Mouse (Mus musculus) layer of hippocampus, adult 9-10 months (tissue): ENCODE results near the gene Rnf220.

Experiments used
- DNase-seq: peaks from one replicate; pipeline ENCODE4 v3.0.0; 2022; ENCODE audit warnings: low spot score

Rnf220 gene

GRCm38 (mm10) chr4:117496482-117497165 is at the start of gene Rnf220:
TSS of gene Rnf220 (minus strand) at chr4:117497052.
- DNase-seq, result peak; percentile 35

GRCm38 (mm10) chr4:117546616-117547015 is 49.8 kb upstream of the Rnf220 start:
- DNase-seq, result no peak

GRCm38 (mm10) chr4:117545448-117545847 is 48.6 kb upstream of the Rnf220 start:
- no peak for DNase-seq

- DNase-seq, result no peak
Observed at GRCm38 (mm10) chr4:117540571-117540970, 43.7 kb upstream of the Rnf220 start.

- no peak for DNase-seq
Observed at GRCm38 (mm10) chr4:117539329-117539980, 42.6 kb upstream of the Rnf220 start.

- no peak for DNase-seq
Observed at GRCm38 (mm10) chr4:117537002-117537401, 40.1 kb upstream of the Rnf220 start.

- no peak for DNase-seq
Observed at GRCm38 (mm10) chr4:117535496-117536200, 38.8 kb upstream of the Rnf220 start.

GRCm38 (mm10) chr4:117529843-117530242 is 33.0 kb upstream of the Rnf220 start:
- no peak for DNase-seq

- DNase-seq, result no peak
Observed at GRCm38 (mm10) chr4:117527952-117528351, 31.1 kb upstream of the Rnf220 start.

GRCm38 (mm10) chr4:117527116-117527899 is 30.5 kb upstream of the Rnf220 start:
- DNase-seq, result no peak

GRCm38 (mm10) chr4:117525990-117526389 is 29.1 kb upstream of the Rnf220 start:
- DNase-seq, result no peak

GRCm38 (mm10) chr4:117521350-117521749 is 24.5 kb upstream of the Rnf220 start:
- no peak for DNase-seq

- no peak for DNase-seq
Observed at GRCm38 (mm10) chr4:117518246-117518645, 21.4 kb upstream of the Rnf220 start.

- DNase-seq, result no peak
Observed at GRCm38 (mm10) chr4:117499043-117499442, 2.2 kb upstream of the Rnf220 start.

GRCm38 (mm10) chr4:117495869-117496401 is 917 bp downstream of the Rnf220 start:
- DNase-seq, result no peak

GRCm38 (mm10) chr4:117494911-117495501 is 1.8 kb downstream of the Rnf220 start:
- DNase-seq, result no peak

GRCm38 (mm10) chr4:117493905-117494851 is 2.7 kb downstream of the Rnf220 start:
- no peak for DNase-seq

- DNase-seq, result no peak
Observed at GRCm38 (mm10) chr4:117493161-117493568, 3.7 kb downstream of the Rnf220 start.

GRCm38 (mm10) chr4:117491840-117492239 is 5.0 kb downstream of the Rnf220 start:
- DNase-seq, result no peak

GRCm38 (mm10) chr4:117489975-117490374 is 6.9 kb downstream of the Rnf220 start:
- DNase-seq, result no peak
